Mouse (Mus musculus) embryonic fibroblast, embryonic 13.5 days (primary cell): ENCODE results near the gene Idh3g. TPM values are rescaled to one million over a fixed set of nuclear protein-coding genes. Genes with fewer than 3 reads are reported as not detected.

Experiments
- H3K27ac ChIP-seq: 2 replicates; pipeline ENCODE4 v1.5.1; 2012; ENCODE audit warnings: low read length, control low read depth, inconsistent platforms; ENCODE audit not compliant: insufficient read depth
- H3K4me1 ChIP-seq: 2 replicates; pipeline ENCODE4 v1.6.1; 2011; ENCODE audit warnings: low read length; ENCODE audit not compliant: control insufficient read depth, insufficient read depth
- H3K4me3 ChIP-seq: 2 replicates; pipeline ENCODE4 v1.5.1; 2011; ENCODE audit warnings: mild to moderate bottlenecking, control low read depth, low read length; ENCODE audit not compliant: insufficient read depth
- CTCF ChIP-seq: IDR thresholded peaks from 2 replicates; pipeline ENCODE4 v1.5.1; 2011; ENCODE audit warnings: mild to moderate bottlenecking, control low read depth, low read length, moderate library complexity, borderline replicate concordance; ENCODE audit not compliant: insufficient read depth
- POLR2A ChIP-seq: IDR thresholded peaks from 2 replicates; pipeline ENCODE4 v1.6.1; 2011; ENCODE audit warnings: low read depth, mild to moderate bottlenecking, control low read depth, low read length, moderate library complexity
- polyA plus RNA-seq: library from polyadenylated mRNA; stranded (reverse); fragments of >200 nt; gene quantifications from 2 replicates; pipeline ENCODE4 v1.2.4, GENCODE M21; 2011; ENCODE audit warnings: low read depth; ENCODE audit not compliant: missing spikeins, insufficient read length

Gene Idh3g
- polyA plus RNA-seq, 1 experiment, result 115 TPM

DNA sequence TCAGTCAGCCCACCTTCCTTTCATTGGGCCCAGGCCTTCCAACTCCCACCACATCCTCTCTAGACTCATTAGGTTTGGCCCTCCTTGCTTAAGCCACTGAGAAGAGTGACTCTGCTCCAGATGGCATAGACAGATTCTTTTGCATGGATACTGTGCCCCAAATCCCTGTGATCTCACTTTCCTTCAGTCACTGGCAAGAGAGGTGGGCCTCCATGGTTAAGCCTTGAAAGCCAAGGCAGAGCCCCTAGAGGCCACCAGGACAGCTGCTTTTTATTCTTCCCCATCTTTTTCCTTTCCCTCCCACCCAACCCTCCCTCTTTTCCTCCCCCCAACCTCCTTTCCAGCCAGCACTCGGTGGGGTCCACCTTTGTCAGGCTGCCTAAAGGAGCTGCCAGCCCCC is 6.8 kb upstream of the Idh3g start:
- TF ChIP-seq POLR2A, result peak; percentile 19; the same call in 1 of the 2 replicates
- TF ChIP-seq CTCF, result no peak
- H3K4me3 ChIP-seq, result no peak overlapping the region
- H3K27ac ChIP-seq, result no peak overlapping the region

DNA sequence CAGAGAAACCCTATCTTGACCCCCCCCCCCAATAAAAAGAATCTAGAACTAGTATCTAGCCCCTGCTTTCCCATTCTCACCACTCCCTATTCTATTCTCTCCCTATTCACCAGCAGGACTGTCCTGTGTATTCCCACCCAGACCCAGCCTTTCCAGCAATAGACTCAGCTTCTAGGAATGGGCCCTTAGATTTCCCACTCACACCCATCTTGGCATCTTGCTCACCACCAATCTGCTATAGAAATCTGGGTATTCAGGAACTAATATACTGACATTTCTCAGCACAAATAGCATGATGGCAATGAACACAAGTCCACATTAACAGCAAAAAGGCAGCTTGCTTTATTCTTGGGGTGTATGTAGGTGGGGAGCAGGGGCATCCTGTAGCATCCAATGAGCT is 6.3 kb upstream of the Idh3g start:
- Histone ChIP-seq H3K4me1 (no peaks in the 10 kb centered on the region), H3K4me3 (no peak overlapping the region), H3K27ac (no peak overlapping the region)
- TF ChIP-seq POLR2A, result no peak

More for the DNA sequence above, 6.8 kb upstream of the Idh3g start:
- H3K4me1 ChIP-seq, result no peaks in the 10 kb centered on the region

DNA sequence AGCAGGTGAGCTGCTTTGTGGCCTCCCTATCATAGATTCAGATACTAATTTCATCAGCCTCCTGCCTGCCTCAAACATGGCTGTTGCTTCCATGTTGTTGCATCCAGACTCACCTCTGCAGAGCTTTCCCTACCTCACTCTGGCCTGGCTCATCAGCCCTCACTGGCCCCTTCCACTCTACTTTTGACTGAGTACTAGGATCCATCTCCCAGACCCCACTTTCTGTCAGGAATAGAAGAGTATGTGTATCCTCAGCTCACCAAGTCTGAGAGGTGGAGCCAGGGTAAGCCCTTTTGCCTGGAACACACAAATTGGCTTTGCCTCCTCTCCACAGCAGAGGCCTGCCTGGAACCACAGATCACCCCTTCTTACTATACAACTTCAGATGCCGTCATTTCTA is 1.8 kb upstream of the Idh3g start:
- Histone ChIP-seq H3K27ac (no peak overlapping the region), H3K4me3 (peak overlapping the region; percentile 89), H3K4me1 (no peaks in the 10 kb centered on the region)
- TF ChIP-seq POLR2A, result no peak
- TF ChIP-seq CTCF, result no peak

DNA sequence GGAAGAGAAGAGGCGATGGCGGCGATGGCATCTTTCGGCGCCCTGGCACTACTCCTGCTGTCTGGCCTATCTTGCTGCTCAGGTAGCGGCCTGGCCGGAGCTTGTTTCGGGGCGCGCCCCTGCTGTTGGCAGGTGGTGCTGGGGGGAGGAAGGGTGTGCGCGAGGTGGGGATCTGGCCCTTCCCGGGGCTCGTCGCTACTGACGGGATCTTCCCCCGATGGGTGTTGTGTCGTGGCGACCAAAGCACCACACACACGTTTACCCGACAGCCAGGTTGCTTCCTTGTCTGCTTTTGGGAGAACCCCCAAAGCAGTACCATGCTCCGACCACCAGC is 495 bp upstream of the Idh3g start:
- Histone ChIP-seq H3K4me1 (no peaks in the 10 kb centered on the region), H3K27ac (peak overlapping the region; percentile 19; the same call in 1 of the 2 replicates), H3K4me3 (peak overlapping the region; percentile 89)
- TF ChIP-seq POLR2A (no peak), CTCF (no peak)

DNA sequence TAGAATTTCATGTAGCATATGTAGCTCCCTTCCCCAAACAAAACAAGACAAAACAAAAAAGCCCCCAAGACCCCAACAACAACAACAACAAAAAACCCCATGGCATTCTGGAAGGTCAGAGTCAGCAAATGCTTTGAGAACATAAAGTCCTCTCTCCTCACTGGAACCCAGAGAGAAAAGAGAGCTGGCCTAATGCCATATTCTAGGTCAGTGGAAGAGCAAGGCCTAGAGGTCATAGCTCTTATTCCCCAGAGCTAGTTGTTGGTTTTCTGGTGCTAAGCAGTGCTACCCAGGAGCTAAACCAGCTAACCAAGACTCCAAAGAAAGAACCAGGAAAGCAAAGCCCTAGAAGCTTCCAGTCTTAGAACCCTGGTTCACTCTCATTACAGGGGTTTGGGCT is 1.0 kb downstream of the Idh3g start:
- H3K4me3 ChIP-seq, result peak overlapping the region; percentile 62
- H3K4me1 ChIP-seq, result no peaks in the 10 kb centered on the region
- TF ChIP-seq POLR2A (no peak), CTCF (no peak)
- 0 out of 2 replicates have a peak overlapping the region, but pooled peaks have one; percentile 63 for H3K27ac ChIP-seq

DNA sequence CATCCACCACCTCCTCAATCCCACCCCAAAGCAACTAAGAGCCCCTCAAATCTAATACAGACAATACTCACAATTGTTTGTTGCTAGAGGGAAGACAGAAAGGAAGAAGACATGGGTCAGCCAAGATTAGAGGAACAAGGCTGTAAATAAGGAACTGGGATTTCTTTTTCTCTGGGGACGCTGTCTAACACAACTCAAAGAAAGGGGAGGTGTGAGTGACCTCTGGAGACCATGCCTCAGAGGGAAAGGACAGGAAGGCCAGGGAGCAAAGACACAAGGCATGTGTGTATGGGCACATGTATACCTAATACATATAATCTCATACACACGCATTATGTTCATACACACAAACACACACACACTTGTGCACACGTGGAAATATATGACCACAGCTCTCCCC is 4.5 kb downstream of the Idh3g start:
- TF ChIP-seq CTCF, result no peak
- TF ChIP-seq POLR2A, result no peak
- H3K27ac ChIP-seq, result no peak overlapping the region

DNA sequence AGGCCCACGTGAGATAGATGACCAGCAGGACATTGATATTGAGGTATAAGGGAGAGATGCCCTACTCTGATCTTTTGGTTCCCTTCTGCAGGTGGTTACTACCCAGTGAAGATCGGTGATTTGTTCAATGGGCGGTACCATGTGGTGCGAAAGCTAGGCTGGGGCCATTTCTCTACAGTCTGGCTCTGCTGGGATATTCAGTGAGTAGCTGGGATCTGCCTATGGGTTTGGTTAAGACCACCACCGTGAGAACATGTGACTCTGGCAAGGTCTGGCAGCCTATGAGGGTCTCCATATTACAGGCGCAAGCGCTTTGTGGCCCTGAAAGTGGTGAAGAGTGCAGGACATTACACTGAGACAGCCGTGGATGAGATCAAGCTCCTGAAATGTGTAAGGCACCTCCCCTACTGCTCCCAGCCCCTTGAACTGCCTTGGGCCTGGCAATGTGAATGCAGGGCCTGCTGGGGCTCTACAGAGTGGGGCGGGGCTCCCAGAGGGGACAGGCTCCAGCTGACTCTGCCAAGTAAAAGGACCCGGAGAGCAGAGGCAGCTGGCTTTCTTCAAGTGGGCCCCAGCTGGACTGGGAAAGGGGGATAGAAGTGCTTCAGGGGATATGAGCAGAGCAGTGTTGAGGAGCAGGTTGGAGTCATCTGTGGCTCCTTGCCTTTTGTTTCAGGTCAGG is 11.8 kb downstream of the Idh3g start:
- Histone ChIP-seq H3K4me3 (no peak overlapping the region), H3K4me1 (no peaks in the 10 kb centered on the region), H3K27ac (no peak overlapping the region)
- no peak for TF ChIP-seq POLR2A
- no peak for TF ChIP-seq CTCF

More for the DNA sequence above, 4.5 kb downstream of the Idh3g start:
- H3K4me3 ChIP-seq, result no peak overlapping the region
- H3K4me1 ChIP-seq, result no peaks in the 10 kb centered on the region

DNA sequence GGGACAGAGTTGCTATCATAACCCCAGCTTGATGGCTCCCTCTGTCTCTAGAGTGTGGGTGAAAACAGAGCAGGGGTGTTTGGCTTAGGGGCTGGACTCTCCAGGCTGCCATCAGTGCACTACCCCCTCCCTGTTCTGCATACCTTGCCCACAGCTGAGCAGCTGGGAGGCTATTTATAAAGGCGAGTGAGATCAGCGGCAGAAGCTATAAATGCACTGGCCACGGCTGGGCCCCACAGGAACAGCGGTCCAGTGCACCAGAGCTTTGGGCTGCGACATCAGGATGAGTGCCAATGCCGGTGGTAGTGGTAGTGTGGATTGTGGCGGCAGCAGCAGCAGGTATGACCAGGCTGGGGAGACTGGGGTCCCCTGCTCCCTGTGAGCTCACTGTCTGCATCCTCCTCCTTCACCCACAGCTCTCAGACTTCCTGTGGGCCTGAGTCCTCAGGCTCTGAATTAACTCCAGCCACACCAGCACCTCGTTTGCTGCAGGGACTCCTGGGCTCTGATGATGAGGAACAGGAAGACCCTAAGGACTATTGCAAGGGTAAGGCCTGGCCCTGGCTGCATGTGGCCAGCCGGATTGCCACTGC is 12.4 kb downstream of the Idh3g start, which contains the start of gene Srpk3:
Gene Srpk3, plus strand, starts transcription at position 238 of the 593 bp plus-strand sequence.
- TF ChIP-seq POLR2A, result no peak
- TF ChIP-seq CTCF, result no peak
- H3K4me1 ChIP-seq, result no peaks in the 10 kb centered on the region
- no peak within 1 kb of the TSS for H3K27ac ChIP-seq
- no peak within 1 kb of the TSS for H3K4me3 ChIP-seq

DNA sequence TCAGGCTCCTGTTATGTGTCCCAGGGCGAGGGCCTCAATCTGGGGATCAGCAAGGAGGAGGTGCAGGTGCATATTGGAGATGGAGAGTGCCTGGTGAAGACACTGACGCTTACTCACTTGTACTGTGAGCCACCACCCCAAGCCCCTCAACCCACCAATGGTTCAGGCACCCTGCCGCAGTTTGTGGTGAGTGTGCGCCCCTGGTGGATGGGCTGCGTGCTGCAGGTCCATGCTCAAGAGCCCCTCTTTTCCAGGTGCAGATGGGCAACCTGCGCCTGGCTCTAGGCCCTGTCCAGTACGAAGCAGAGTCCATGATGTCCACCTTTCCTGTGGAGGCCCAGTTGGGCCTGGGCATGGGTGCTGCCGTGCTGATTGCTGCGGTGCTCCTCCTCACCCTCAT is 19.4 kb downstream of the Idh3g start:
- no peak overlapping the region for H3K4me3 ChIP-seq
- no peaks in the 10 kb centered on the region for H3K4me1 ChIP-seq
- no peak overlapping the region for H3K27ac ChIP-seq
- TF ChIP-seq CTCF (peak; percentile 44; the same call in 1 of the 2 replicates), POLR2A (no peak)

DNA sequence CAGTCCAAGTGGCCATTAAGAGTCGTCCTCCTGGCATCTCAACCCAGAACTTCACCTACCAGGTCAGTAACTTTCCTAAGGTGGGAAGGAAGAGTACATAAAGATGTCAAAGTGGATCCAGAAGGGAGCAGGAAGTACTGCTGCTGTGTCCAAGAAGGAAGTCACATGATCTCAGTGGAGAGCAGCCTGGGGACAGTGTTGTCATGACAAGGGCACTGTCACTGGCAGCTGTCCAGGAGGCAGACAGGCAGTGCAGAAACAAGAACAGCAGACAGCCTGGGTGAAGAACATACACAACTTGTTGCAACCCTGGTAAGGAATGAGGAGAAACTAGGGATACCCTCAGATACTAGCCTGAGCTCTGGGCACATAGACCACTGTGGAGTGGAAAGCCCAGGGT is 21.4 kb downstream of the Idh3g start:
- no peaks in the 10 kb centered on the region for H3K4me1 ChIP-seq

More for the DNA sequence above, 21.4 kb downstream of the Idh3g start:
- TF ChIP-seq POLR2A (no peak), CTCF (no peak)
- Histone ChIP-seq H3K4me3 (no peak overlapping the region), H3K27ac (no peak overlapping the region)
